Mouse (Mus musculus) frontal cortex, adult 2 months (tissue): ENCODE results near the gene Rundc3b. TPM values are rescaled to one million over a fixed set of nuclear protein-coding genes. Genes with fewer than 3 reads are reported as not detected.

Source experiments
- DNase-seq, 2 experiments: peaks; one replicate each; pipeline ENCODE4 v3.0.0; 2022; ENCODE audit warnings: low spot score in 1 of 2; ENCODE audit errors: extremely low spot score in 1 of 2
- polyA plus RNA-seq: library from polyadenylated mRNA; depleted of rRNA; stranded (reverse); fragments of >200 nt; gene quantifications from 2 replicates; pipeline ENCODE4 v1.2.3, GENCODE M21; 2012; rRNA removed

The Rundc3b gene
- polyA plus RNA-seq, 1 experiment, result 17.1 TPM

DNA sequence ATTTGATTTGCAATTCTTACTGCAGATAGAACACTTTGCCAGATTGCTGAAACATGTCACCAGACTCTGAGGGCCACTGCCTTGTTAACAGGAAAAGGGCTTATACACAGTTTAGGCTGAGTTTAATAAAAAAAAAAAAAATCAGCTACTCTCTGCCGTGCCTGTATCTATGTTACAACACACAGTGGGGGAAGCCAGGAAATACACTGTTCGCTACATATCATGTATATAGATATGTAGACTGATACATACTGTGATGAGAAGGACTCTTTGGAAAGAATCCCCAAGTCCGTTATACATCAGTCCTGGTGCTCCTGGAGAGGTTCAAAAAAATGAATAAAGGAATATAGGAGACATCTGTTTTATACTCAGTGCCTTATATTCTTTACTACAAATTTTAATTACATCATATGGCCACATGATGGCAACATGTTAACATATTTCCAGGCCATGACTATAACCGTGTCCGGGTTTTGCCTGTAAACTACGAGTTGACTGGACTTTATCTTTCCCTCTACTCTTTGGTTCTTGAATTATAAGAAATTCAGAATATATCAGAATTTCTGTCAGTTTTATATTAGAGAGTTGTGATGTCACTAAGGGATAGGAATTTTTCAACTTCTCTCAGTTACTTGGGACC lies 133.2 kb downstream of the Rundc3b start:
- peak in 1 of 2 experiments; percentile 47 for DNase-seq

DNA sequence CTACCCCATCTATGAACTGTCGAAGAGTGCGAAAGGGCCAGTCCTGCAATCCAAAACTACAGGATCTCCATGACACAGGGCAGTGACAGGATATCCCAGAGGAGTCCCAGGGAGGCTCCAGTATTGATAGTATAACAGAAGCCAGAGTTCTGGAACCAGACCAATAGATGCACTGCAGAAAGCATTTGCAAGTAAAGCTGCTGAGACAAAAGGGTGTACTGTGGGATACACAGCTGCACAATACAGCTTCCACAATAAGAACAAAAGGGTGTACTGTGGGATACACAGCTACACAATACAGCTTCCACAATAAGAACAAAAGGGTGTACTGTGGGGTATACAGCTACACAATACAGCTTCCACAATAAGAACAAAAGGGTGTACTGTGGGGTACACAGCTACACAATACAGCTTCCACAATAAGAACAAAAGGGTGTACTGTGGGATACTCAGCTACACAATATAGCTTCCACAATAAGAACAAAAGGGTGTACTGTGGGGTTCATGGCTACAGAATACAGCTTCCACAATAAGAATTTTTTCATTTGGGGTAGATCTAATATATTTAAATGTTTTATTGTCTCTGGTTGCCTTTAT lies 134.0 kb downstream of the Rundc3b start:
- no peak for DNase-seq

DNA sequence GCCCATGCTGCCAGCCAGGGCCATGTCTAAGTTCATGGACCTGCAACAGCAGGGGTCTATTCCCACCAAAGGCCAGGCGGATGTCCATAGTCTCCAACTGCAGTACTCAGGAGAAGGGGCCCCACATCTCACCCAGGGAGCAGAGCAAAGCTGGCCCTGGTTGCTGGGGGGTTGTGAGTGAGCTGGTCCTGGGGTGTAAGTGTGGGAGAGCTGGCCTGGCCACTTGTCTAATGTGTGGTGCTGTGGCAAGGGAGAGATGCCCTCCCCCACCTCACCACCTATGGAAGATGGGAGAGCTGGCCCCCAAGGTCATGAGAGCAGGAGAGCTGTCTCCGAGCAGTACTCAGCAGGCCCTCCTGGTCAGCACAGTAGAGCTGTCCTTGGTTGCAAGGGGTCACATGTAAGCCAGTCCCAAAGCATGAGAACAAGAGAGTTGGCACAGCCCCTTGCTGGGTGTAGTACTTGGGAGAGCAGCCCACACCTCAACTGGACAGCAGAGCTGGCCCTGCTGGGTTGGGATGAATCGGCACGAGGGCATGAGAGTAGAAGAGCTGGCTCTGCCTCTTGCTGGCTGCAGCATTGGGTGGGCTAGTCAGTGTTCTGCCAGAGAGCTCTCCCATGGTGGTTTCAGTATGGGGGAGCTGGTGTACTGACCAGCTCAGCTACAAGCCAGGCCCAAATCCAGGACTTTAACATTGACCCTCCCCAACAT lies 134.6 kb downstream of the Rundc3b start:
- DNase-seq, result no peak

DNA sequence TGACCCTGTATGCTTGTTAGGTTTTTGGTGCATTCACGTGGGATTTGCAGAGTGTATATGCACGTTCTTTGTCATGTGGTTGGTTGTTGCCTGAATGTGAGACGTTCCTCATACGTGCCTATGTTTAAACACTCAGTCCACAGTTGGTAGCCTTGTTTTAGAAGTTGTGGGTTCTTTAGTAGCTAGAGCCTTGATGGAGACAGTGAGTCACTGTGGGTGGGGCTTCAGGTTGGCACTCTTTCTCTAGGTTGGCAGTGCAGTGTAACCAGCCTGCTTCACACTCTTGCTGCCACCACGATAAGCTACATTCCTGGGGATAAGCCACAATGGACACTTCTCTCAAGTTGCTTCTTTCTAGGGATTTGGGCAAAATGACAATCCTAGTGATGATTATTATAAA lies 166.2 kb downstream of the Rundc3b start:
- DNase-seq, result no peak

DNA sequence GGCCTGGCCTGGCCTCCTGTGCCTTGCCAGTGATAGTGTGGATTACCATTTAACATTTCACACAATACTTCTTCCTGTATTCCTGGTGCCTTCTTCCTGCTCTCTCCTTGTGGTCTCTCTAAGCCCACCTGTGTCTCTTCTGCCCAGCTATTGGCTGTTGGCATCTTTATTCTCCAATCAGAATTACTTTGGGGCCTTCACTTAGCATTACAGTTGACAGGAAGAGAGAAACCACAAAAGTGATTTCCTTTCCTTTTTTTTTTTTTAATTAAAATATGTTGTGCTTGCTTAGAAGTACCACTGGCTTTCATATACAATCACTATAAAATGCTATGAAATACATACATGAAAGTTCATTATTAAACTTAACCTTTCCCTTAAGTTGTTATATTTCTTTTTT lies 167.2 kb downstream of the Rundc3b start:
- no peak for DNase-seq

Other genes with a start within 250 kb of the Rundc3b start
- gene Dbf4, start 200.2 kb downstream of the Rundc3b start, polyA plus RNA-seq, result 2.2 and 2.3 TPM in 2 replicates
- 11.5 and 13.4 TPM in 2 replicates for gene Slc25a40, start 200.1 kb downstream of the Rundc3b start, polyA plus RNA-seq
- gene Abcb1a, start 37.1 kb upstream of the Rundc3b start, polyA plus RNA-seq, result 24.9 and 28.8 TPM in 2 replicates
- gene Abcb1b, start 175.2 kb upstream of the Rundc3b start, polyA plus RNA-seq, result 1.9 and 2.0 TPM in 2 replicates